Mouse (Mus musculus) T-cell, adult 66 days (primary cell): ENCODE data around the gene Clint1. TPM values are rescaled to one million over a fixed set of nuclear protein-coding genes. Genes with fewer than 3 reads are reported as not detected.

Source experiments
- total RNA-seq, 2 experiments: library from RNA; stranded (reverse); gene quantifications; 3 replicates in 1 of 2; 4 replicates in 1 of 2; pipeline ENCODE4 v1.2.4; 2023

Clint1 gene
- total RNA-seq, result 100 to 1,000 TPM; 146 to 153 TPM

DNA sequence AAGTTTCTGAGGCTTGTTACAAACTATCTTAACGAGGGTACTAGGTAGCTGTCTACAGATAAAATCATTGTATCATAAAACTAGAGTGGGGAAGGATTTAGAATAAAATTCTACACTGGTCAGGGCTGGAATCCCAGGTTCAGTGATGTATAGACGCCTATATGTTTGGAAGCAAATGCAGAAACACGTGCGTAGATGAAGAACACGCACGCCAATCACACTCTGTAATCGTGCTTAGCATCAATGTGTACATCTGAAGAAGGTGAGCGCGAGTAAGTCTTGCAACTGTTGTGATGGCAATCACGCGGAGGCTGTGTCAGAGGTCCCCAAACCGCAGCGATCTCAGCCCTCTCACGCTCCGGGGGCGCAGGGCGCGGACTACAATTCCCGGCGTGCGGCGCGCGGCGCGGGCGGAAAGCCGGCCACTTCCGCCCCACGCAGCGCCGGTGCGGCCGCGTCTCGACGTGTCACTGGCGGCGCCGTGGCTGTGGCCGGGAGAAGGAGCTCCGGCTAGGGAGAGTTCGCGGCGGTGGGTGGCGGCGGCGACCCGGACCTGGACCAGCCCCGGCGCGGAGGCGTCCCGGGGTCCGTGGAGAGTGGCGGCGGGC is at the start of gene Clint1:
TSS of gene Clint1 (plus strand) at position 536 of the 608 bp plus-strand sequence.

GRCm38 (mm10) chr11:45944643-45945156 is 92.8 kb downstream of the Clint1 start, which contains the start of gene Lsm11:
Gene Lsm11, minus strand, starts transcription at chr11:45944935.

GRCm38 (mm10) chr11:45955127-45955627 is 103.3 kb downstream of the Clint1 start, which contains the start of gene Thg1l:
Gene Thg1l, minus strand, starts transcription at chr11:45955494.

Other genes starting within 250 kb of the Clint1 start
- gene Lsm11, start 92.9 kb downstream of the Clint1 start, total RNA-seq, result 1 to 10 TPM; 6.8 to 8.7 TPM
- 1 to 10 TPM; 7.2 to 9.8 TPM for gene Thg1l, start 103.4 kb downstream of the Clint1 start, total RNA-seq
- not detected for gene Sox30, start 128.3 kb downstream of the Clint1 start, total RNA-seq
- gene Gm12166, start 200.3 kb downstream of the Clint1 start, total RNA-seq, result 1 to 10 TPM; 1.8 to 5.5 TPM
- gene Adam19, start 203.9 kb downstream of the Clint1 start, total RNA-seq, result 100 to 1,000 TPM in 1 of 2 experiments, 10 to 100 TPM in 1; 93.1 to 106 TPM